Mouse (Mus musculus) right cerebral cortex, postnatal 4 days (tissue): ENCODE measurements at regions not wholly inside any gene's neighbourhood (a gene's known extent, or its start where the extent isn't known, plus 50 kb on each side); places are given as distances from the start of the nearest gene placed in this dataset.

Experiments
- DNase-seq: peaks from one replicate; pipeline ENCODE4 v3.0.0-alpha.2; 2022

DNA sequence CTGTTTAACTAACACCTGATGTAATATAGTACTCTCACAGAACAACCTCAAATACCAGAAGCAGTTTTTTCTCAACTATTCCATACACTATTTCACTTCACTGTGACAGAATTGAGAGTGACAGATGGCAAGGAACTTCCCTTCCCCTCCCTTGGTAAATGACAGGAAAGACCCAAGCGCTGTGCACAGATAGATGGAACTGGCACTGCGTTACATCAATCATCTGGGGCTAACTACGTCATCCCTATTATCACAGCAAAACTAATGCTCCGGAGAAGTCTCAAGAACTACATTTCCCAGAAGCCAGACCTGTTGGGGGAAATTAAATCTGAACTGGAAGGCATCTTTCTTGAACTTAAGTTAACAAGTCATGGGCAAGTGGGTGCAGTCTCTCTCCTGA is 493.6 kb upstream of the Gm5415 start:
- no peak for DNase-seq

GRCm38 (mm10) chr1:33031991-33032390 is 484.9 kb upstream of the Gm5415 start:
- no peak for DNase-seq

- no peak for DNase-seq
These were observed 479.8 kb upstream of the Gm5415 start for GRCm38 (mm10) chr1:33026683-33027415.

- DNase-seq: no peak
These were observed 478.3 kb upstream of the Gm5415 start for GRCm38 (mm10) chr1:33025379-33025778.

GRCm38 (mm10) chr1:33022852-33023251 is 475.8 kb upstream of the Gm5415 start:
- no peak for DNase-seq

- DNase-seq: no peak
These were observed 456.9 kb upstream of the Gm5415 start for GRCm38 (mm10) chr1:33003992-33004391.

- DNase-seq: no peak
These were observed 417.9 kb upstream of the Gm5415 start for GRCm38 (mm10) chr1:32964957-32965356.

GRCm38 (mm10) chr1:32959316-32959715 is 412.2 kb upstream of the Gm5415 start:
- DNase-seq: no peak

DNA sequence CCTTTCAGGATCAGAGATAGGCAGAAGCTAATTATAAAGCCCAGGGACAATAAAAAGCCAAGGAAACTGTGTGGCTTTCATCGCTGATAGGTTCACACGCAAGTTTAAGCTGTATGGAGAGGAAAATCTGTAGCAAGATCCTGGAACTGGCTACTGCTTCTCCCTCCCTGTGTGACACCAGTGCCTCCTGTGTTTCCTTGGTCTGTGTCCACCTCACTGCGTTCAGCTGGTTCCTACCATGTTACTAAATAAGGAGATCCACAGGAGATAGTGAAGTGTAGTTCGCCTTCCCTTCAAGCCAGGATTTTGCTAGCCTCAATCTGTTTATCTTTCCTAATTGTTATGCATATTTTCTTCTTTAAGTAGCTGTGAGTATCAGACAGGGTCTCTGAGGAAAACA is 399.2 kb upstream of the Gm5415 start:
- DNase-seq: no peak

DNA sequence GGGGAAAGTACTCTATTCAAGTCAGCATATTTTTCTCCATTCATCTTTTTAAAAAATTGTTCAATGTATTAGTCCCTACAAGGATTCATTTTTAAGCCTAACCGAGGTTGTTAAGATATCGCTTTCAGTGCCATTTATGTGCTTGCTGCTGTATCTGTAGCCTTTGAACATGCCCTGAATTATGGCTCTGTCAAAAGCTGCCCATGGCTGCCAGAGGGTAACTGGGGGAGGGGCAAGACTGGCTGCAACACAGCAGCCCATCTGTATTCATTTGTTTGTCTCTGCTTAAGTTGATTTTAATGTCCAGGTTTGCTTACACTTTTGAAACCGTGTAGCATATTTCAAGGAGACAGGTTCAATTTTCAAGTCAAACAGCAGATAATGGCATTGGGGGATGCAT is 383.3 kb upstream of the Gm5415 start:
- no peak for DNase-seq

- no peak for DNase-seq
These were observed 355.3 kb upstream of the Gm5415 start for GRCm38 (mm10) chr1:32902437-32902836.

- no peak for DNase-seq
These were observed 340.6 kb upstream of the Gm5415 start for GRCm38 (mm10) chr1:32887728-32888127.

DNA sequence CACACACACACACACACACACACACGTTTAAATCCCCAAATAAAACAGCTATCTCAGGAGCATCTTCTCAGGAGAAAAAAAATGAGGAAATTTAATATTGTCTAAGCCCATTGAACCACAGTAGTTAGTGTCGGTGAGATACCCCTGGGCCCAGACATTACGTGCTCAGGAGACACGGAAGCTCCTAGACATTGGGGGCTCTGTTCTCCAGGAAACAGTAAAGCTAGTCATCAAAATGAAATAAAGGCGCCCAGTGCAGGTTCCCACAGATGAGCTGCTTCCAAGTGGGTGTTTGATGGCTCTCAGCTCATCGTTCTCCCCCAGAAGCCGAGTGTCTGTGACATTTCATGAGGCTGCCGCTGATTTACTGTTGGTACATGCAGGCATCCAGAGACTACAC is 325.8 kb upstream of the Gm5415 start:
- DNase-seq: no peak

DNA sequence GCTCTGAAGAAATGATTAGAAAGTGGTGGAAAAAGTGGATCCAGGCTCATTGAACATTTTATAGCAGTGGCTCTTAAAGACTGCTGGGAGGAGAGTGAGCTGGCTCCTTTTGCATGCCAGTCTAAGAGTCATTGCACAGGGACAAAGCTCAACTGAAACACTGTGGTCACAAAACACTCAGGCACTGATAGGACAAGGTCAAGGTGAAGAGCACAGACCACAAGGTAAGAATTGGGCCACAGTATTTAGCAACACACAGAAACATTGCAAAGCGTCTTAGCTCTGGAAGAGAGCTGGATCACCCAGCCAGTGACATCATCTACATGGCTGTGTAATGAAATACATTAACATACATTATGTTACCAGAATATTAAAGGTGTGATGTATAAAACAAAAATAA is 319.0 kb upstream of the Gm5415 start:
- no peak for DNase-seq

- no peak for DNase-seq
These were observed 310.9 kb upstream of the Gm5415 start for GRCm38 (mm10) chr1:32858040-32858439.
